Mouse (Mus musculus) gastrocnemius, postnatal 10 days (tissue): ENCODE measurements around the gene Crybg1. TPM values are rescaled to one million over a fixed set of nuclear protein-coding genes. Genes with fewer than 3 reads are reported as not detected.
A peak's percentile ranks its signal among the peaks of the same experiment; 100 is the strongest.
"Not testable (repeated sequence)": the region's sequence is repeated elsewhere in the genome, so short reads cannot be mapped to it uniquely, and the experiment has no call there.

Source experiments
- DNase-seq: peaks from one replicate; pipeline ENCODE4 v3.0.0; 2021; ENCODE audit warnings: mixed read lengths
- total RNA-seq, 2 experiments: library from RNA; stranded (reverse); gene quantifications; 2 replicates each; pipeline ENCODE4 v1.2.3; 2021

The Crybg1 gene
- total RNA-seq, 2 experiments from 2014 or later: 2.3 to 2.5 TPM

DNA sequence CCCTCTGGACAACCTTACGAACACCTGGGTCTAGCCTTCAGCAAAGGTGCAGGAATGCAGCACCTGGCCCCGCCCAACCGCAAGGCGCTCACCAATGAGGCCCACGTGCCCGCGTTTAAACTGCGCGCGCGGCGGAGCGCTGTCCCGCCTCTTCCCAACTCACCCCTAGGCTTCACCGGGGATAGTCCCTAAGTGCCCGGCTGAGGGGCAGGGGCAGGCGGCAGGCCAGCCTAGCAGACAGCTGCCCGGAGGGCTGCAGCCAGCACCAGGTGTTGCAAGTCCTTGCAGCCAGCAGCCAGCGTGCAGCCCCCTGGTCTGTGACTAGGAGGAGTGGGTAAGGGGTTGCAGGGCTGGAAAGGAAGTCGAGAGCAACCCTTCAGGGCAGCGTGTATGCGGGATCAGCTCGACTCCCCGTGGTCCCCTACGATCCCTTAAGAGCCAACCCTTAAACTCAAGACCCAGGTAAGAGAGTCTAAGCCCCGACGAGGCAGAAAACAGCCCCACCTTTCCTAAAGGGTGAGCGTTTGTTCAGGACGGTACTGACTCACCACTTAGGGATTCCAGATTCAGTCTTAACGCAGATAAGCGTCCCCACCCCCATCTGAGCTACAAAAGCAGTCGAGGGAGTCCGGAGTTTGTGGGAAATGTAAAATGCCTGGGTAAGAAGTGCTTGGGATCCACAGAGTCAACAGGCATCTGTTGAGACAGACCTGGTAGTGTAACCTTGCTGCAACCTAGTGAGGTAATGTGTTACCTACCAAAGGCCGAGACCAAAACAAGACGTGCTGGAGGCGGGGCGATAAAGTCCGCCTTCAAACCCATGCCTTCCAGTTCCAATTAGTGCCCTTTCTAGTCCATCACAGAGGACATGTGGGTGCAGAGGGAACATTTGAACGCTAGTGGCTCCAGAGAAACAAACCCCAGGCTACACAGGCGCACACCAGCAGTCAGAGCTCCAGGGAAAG lies 142.7 kb downstream of the Crybg1 start:
- DNase-seq: peak; percentile 18

GRCm38 (mm10) chr10:44004221-44004751 lies 144.4 kb downstream of the Crybg1 start:
- DNase-seq: peak; percentile 36

DNA sequence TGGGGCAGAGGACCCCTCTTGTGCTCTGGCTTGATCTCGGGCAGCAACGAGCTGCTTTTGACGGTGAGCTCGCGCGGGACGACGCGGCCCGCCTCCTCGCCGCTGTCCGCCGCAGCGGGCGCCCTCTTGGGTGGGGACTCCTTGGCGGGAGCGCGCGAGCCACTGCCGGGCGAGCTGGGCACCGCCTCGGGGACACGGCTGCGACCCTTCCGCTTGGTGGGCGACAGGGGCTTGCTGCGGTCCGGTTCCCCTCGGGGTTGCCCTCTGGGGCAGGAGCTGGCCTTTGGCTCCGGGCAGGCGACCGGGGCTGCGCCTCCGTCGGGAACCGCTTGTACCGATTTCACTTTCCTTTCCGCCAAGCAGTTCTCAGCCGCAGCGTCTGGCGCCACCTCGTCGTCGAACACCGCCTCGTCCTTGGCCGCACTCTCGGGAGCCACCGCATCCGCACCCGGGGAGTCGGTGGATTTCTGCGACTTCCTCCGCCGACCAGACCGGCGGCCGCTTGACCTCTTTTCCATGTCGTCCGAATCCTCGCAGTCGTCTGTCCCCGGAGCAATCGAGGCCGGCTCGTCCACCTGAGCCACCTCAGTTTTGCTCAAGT lies 145.0 kb downstream of the Crybg1 start:
- DNase-seq: peak; percentile 58

DNA sequence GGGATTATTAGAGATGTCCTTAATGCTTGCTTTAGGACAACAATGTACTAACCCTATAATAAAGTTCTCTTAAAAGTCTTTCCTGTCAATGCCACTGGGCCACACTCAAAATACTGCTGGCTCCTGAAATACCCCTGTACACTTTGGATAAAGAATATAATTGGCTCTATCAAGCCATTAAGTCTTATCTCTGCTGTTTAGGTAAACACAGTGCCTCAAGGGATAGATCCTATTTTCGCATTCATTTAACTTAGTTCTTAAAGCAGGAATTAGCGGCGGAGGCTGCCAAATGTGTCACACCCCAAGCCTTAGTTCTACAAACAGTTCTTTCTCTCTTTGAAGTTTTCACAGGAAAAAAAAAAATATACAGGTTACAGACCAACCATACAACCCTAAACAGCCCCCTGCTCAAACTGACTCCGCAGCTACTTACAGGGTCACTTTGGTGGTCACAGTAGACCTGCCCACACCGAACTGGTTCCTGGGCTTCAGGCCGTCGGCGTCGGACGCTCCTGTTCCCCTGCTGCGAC lies 145.6 kb downstream of the Crybg1 start:
- DNase-seq: no peak

DNA sequence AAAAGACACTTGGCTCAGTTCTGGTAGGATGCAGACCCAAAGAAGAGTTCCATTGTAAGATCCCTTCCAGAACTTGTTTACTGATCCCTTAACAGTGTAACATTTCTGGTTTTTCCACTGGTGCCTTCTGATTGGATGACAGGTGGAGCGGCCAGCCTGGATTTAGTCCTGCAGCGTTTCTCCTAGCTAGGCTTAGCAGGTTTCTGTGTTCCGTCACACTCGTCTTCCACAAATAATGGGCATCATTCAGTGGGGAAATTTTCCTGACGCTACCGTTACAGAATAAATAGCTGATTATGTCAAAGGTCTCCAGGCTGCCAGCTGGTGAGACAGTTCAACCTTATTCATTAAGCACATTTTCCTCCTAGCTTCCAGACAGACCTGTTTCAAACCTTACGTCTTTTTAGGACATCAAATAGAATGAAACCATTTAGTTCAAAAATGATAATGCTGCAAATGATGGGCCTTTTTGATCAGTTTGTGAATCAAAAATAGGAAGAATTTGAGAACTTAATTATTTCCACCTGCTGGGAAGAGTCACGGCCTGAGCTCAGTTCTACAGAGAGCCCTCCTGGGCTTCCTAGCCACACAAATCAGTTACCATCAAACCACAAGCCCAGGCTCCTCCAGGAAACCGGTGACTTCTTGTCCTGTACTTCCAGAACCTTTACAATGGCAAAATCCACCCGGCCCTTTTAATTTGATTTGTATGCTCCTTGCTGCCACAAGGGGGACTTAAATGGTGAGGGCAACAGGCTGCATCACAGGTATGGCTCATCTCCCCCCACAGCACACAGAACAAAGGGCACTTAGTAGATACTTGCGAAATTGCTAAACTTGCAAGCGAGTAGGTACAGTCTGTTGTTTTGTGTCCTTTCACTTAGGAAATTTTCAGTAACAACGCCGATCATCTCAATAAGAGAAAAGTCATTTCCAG lies 146.4 kb downstream of the Crybg1 start:
- no peak for DNase-seq

- DNase-seq: no peak
These were observed 148.3 kb downstream of the Crybg1 start for GRCm38 (mm10) chr10:44000156-44000865.

DNA sequence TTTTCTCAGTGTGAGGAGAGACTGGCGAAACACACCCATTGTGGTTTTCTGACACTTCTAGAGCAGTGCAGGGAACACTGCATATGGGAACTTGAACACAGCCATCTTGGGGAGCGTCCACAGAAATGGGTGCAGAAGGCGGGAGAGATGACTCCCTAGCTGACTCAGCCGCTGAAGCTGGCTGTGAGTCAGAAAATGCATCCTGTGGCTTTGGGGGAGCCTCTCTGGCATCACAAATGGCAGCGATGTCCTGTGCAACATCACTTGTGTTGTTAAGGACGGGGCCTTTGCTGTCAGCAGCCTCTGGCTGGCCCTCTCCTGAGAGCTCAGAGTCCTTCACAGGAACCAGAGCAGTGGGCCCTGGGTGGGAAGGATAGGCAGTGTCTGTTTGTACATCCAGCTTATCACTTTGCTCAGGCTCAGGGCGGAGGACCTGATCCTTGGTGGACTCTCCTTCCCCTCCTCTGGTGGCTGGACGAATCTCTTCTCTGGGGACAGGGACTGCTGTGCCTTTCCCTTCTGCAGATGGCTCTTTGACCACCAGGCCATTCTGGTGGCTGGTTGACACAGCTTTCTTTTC lies 150.1 kb downstream of the Crybg1 start:
- no peak for DNase-seq

- no peak for DNase-seq
These were observed 150.6 kb downstream of the Crybg1 start for GRCm38 (mm10) chr10:43998023-43998422.

DNA sequence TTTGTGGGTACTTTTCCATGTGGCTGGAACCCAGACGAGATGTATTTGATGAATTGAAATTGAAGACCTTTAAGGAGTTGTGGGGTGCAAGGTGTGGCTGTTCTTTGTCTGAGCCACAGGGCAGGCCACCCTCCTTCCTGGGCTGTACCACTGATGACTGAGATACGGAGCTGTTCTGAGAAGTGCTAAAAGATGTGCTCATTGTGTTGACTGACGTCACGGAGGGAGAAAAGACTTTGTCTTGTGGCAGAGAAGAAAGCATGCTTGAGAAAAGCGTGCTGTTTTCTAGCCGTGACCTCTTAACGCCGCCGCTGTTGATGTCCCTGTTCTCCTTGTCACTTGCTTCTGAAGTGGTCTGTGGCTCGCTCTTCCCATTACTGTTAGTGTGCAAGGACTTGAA lies 151.4 kb downstream of the Crybg1 start:
- DNase-seq: no peak

GRCm38 (mm10) chr10:43995858-43996650 lies 152.6 kb downstream of the Crybg1 start:
- DNase-seq: no peak

DNA sequence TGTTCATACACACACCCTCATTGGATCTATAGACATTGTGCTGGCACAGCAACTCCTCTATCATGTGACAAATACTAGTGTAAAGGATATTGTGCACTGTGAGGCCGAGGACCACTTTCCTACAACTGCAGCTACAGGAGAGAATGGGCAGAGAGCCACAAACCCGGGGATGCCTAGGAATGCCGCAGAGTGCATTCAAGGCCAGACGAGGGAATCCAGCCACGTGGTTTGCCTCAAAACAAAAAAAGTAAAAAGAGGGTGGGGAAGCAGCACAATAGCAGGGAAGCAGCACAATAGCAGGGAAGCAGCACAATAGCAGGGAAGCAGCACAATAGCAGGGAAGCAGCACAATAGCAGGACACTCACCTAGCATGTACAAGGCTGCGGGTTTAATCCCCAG lies 155.5 kb downstream of the Crybg1 start:
- DNase-seq: no peak

DNA sequence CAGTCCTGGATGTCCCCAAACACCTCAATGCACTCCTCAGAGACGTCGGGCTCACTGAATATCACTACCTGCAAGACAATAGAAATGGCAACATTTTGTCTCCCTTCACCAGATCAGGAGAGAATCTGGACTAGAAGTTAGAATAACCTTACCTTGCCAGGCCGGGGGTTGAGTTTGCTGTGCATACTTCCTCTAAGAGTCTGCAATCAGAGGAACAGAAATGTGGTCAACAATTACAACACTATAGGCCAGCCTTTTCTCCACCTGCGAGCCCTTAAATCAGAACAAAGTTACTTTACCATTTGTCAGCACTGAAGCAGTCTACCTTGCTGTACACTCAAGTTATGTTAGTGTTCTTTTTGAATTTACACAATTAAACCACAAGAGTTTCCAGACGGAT lies 156.1 kb downstream of the Crybg1 start:
- no peak for DNase-seq

GRCm38 (mm10) chr10:43991268-43991667 lies 157.4 kb downstream of the Crybg1 start:
- DNase-seq: no peak

DNA sequence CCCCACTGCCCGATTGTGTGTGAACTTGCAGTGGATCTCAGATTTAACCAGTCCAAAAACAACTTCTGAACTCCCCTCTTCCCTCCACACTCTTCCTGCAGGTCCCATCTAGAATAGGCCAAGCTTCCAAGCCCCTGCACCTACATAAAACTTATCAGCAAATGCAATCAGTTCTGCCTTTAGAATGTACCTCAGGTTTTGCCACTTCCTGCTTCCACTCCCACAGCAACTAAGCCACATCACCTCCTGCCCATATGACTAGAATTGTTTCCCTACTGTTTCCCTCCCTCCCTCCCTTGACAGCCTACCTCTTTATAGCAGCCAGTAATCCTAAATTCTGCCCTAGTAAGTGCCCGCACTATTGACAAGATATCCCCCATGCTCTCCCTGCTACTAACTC lies 164.8 kb downstream of the Crybg1 start:
- DNase-seq: no peak

GRCm38 (mm10) chr10:43983241-43983640 lies 165.4 kb downstream of the Crybg1 start:
- DNase-seq: no peak

GRCm38 (mm10) chr10:43982470-43982869 lies 166.2 kb downstream of the Crybg1 start:
- no peak for DNase-seq

DNA sequence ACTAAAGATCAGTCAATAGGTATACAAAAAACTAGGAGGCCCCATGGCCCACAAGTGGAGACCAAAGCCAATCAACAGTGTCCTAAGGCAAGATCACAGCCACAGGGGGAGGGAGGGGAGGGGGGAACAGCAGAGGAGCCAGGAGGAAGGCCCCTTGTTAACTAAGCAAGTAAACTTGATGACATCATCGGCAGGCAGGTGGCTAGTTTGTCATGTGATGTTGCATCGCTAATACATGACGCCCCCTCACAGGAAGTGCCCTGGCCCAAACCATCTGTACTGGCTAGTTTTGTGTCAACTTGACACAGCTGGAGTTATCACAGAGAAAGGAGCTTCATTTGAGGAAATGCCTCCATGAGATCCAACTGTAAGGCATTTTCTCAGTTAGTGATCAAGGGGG lies 167.9 kb downstream of the Crybg1 start:
- DNase-seq: not testable (repeated sequence)

DNA sequence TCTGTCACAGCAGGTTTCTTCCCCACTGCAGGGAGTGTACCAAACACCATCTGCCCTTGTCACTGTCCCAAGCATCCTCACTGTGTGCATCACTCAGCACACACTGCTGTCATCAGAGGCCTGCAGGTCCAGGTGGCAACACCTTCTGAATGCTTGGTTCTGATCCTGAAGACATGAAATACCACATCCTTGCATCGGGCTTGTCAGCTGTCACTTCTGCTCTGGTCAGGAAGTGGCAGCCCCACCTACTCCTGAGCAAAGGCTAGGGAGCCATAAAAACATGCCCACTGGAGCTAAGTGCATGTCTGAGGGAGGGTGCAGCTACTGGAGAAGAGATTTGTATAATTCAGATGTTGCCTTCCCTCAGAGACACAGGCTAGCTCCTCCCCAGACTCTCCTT lies 168.6 kb downstream of the Crybg1 start:
- no peak for DNase-seq

GRCm38 (mm10) chr10:43977353-43977752 lies 171.3 kb downstream of the Crybg1 start:
- no peak for DNase-seq

DNA sequence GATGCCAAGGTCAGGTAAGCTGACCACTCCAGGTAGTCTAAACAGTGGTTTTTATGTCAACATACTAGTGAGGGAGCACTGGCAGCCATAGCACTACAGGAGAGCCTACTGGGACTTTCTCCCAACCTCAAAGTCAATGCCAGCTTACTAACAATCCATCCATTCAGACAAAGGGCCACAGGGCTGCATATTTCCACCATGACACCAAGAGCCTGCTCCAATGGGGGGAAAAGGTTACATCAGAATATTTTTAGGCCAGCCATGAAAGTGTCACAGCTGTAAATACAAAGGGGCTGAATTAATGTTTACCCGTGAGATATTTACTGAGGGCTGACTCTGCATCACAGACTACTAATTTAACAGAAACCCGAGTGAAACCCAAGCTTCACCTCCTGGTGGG lies 175.4 kb downstream of the Crybg1 start:
- no peak for DNase-seq
